Mouse (Mus musculus): ENCODE measurements at regions not wholly inside any gene's neighbourhood (a gene's known extent, or its start where the extent isn't known, plus 50 kb on each side); places are given as distances from the start of the nearest gene placed in this dataset.

GRCm38 (mm10) chr16:55521421-55521971, 223.7 kb upstream of the Zpld1 start:
- H3K4me3 ChIP-seq (ENCODE audit: low read depth, low read length): no peak overlapping the region
- WGBS: 92% methylated on average over 6 of the region's 6 CpGs

GRCm38 (mm10) chr16:55520077-55520476, 222.3 kb upstream of the Zpld1 start:
- Histone ChIP-seq H3K9me3 (replicated peaks; ENCODE audit: control insufficient read depth, low read length) (no peaks in the 10 kb centered on the region), H3K9ac (replicated peaks; ENCODE audit: low read length) (no peak overlapping the region), H3K27ac (replicated peaks; ENCODE audit: low read depth, low read length) (no peak overlapping the region), H3K4me2 (ENCODE audit: low read depth, low read length) (no peak overlapping the region), H3K36me3 (replicated peaks; ENCODE audit: control insufficient read depth, insufficient read depth, low read depth, low read length) (no peaks in the 10 kb centered on the region), H3K4me3 (ENCODE audit: low read depth, low read length) (no peak overlapping the region), H3K27me3 (ENCODE audit: control insufficient read depth, insufficient read depth, low read length) (no peaks in the 10 kb centered on the region), H3K4me1 (ENCODE audit: control insufficient read depth, insufficient read depth, low read length) (no peaks in the 10 kb centered on the region)
- WGBS: 87% methylated on average over 6 of the region's 6 CpGs
- no peak for DNase-seq (ENCODE audit: low spot score)
- no peak for ATAC-seq (replicated peaks; ENCODE audit: insufficient number of reproducible peaks, low FRiP score, low TSS enrichment, low read depth)

More at GRCm38 (mm10) chr16:55521421-55521971, 223.7 kb upstream of the Zpld1 start:
- H3K9me3 ChIP-seq (replicated peaks; ENCODE audit: control insufficient read depth, low read length): no peaks in the 10 kb centered on the region
- no peak overlapping the region for H3K4me2 ChIP-seq (ENCODE audit: low read depth, low read length)
- H3K27ac ChIP-seq (replicated peaks; ENCODE audit: low read depth, low read length): no peak overlapping the region
- no peaks in the 10 kb centered on the region for H3K36me3 ChIP-seq (replicated peaks; ENCODE audit: control insufficient read depth, insufficient read depth, low read depth, low read length)
- DNase-seq (ENCODE audit: low spot score) (no peak), ATAC-seq (replicated peaks; ENCODE audit: insufficient number of reproducible peaks, low FRiP score, low TSS enrichment, low read depth) (no peak)
- no peak overlapping the region for H3K9ac ChIP-seq (replicated peaks; ENCODE audit: low read length)
- no peaks in the 10 kb centered on the region for H3K27me3 ChIP-seq (ENCODE audit: control insufficient read depth, insufficient read depth, low read length)
- H3K4me1 ChIP-seq (ENCODE audit: control insufficient read depth, insufficient read depth, low read length): no peaks in the 10 kb centered on the region

GRCm38 (mm10) chr16:55519646-55520045, 221.9 kb upstream of the Zpld1 start:
- no peak overlapping the region for H3K4me2 ChIP-seq (ENCODE audit: low read depth, low read length)
- DNase-seq (ENCODE audit: low spot score) (no peak), ATAC-seq (replicated peaks; ENCODE audit: insufficient number of reproducible peaks, low FRiP score, low TSS enrichment, low read depth) (no peak)
- 82% methylated on average over 1 of the region's 1 CpGs for WGBS
- H3K4me3 ChIP-seq (ENCODE audit: low read depth, low read length): no peak overlapping the region
- H3K9me3 ChIP-seq (replicated peaks; ENCODE audit: control insufficient read depth, low read length): no peaks in the 10 kb centered on the region
- no peaks in the 10 kb centered on the region for H3K4me1 ChIP-seq (ENCODE audit: control insufficient read depth, insufficient read depth, low read length)
- no peak overlapping the region for H3K9ac ChIP-seq (replicated peaks; ENCODE audit: low read length)
- no peaks in the 10 kb centered on the region for H3K36me3 ChIP-seq (replicated peaks; ENCODE audit: control insufficient read depth, insufficient read depth, low read depth, low read length)
- no peaks in the 10 kb centered on the region for H3K27me3 ChIP-seq (ENCODE audit: control insufficient read depth, insufficient read depth, low read length)
- no peak overlapping the region for H3K27ac ChIP-seq (replicated peaks; ENCODE audit: low read depth, low read length)

- no peak overlapping the region for H3K9ac ChIP-seq (replicated peaks; ENCODE audit: low read length)
- no peaks in the 10 kb centered on the region for H3K4me1 ChIP-seq (ENCODE audit: control insufficient read depth, insufficient read depth, low read length)
- WGBS: 86% methylated on average over 4 of the region's 4 CpGs
- H3K27ac ChIP-seq (replicated peaks; ENCODE audit: low read depth, low read length): no peak overlapping the region
- ATAC-seq (replicated peaks; ENCODE audit: insufficient number of reproducible peaks, low FRiP score, low TSS enrichment, low read depth): no peak
- no peaks in the 10 kb centered on the region for H3K36me3 ChIP-seq (replicated peaks; ENCODE audit: control insufficient read depth, insufficient read depth, low read depth, low read length)
- DNase-seq (ENCODE audit: low spot score): no peak
- H3K9me3 ChIP-seq (replicated peaks; ENCODE audit: control insufficient read depth, low read length): no peaks in the 10 kb centered on the region
- no peak overlapping the region for H3K4me2 ChIP-seq (ENCODE audit: low read depth, low read length)
- no peak overlapping the region for H3K4me3 ChIP-seq (ENCODE audit: low read depth, low read length)
- H3K27me3 ChIP-seq (ENCODE audit: control insufficient read depth, insufficient read depth, low read length): no peaks in the 10 kb centered on the region
Measured at GRCm38 (mm10) chr16:55516994-55517393, 219.2 kb upstream of the Zpld1 start.

GRCm38 (mm10) chr16:55515228-55515696, 217.5 kb upstream of the Zpld1 start:
- ATAC-seq (replicated peaks; ENCODE audit: insufficient number of reproducible peaks, low FRiP score, low TSS enrichment, low read depth): peak; percentile 52
- Histone ChIP-seq H3K9ac (replicated peaks; ENCODE audit: low read length) (peak overlapping the region; percentile 32; the same call in 1 of the 2 replicates), H3K4me1 (ENCODE audit: control insufficient read depth, insufficient read depth, low read length) (no peaks in the 10 kb centered on the region)

GRCm38 (mm10) chr16:55514448-55515200, 216.8 kb upstream of the Zpld1 start:
- 86% methylated on average over 6 of the region's 6 CpGs for WGBS
- no peak overlapping the region for H3K4me3 ChIP-seq (ENCODE audit: low read depth, low read length)
- H3K4me2 ChIP-seq (ENCODE audit: low read depth, low read length): peak overlapping the region; percentile 13
- no peaks in the 10 kb centered on the region for H3K27me3 ChIP-seq (ENCODE audit: control insufficient read depth, insufficient read depth, low read length)
- H3K4me1 ChIP-seq (ENCODE audit: control insufficient read depth, insufficient read depth, low read length): no peaks in the 10 kb centered on the region
- H3K36me3 ChIP-seq (replicated peaks; ENCODE audit: control insufficient read depth, insufficient read depth, low read depth, low read length): no peaks in the 10 kb centered on the region
- H3K9me3 ChIP-seq (replicated peaks; ENCODE audit: control insufficient read depth, low read length): no peaks in the 10 kb centered on the region
- DNase-seq (ENCODE audit: low spot score): no peak
- no peak overlapping the region for H3K27ac ChIP-seq (replicated peaks; ENCODE audit: low read depth, low read length)
- H3K9ac ChIP-seq (replicated peaks; ENCODE audit: low read length): no peak overlapping the region
- ATAC-seq (replicated peaks; ENCODE audit: insufficient number of reproducible peaks, low FRiP score, low TSS enrichment, low read depth): no peak

More at GRCm38 (mm10) chr16:55515228-55515696, 217.5 kb upstream of the Zpld1 start:
- H3K27me3 ChIP-seq (ENCODE audit: control insufficient read depth, insufficient read depth, low read length): no peaks in the 10 kb centered on the region
- no peak overlapping the region for H3K27ac ChIP-seq (replicated peaks; ENCODE audit: low read depth, low read length)
- H3K36me3 ChIP-seq (replicated peaks; ENCODE audit: control insufficient read depth, insufficient read depth, low read depth, low read length): no peaks in the 10 kb centered on the region
- H3K4me2 ChIP-seq (ENCODE audit: low read depth, low read length): peak overlapping the region; percentile 13
- 38% methylated on average over 16 of the region's 16 CpGs for WGBS
- no peaks in the 10 kb centered on the region for H3K9me3 ChIP-seq (replicated peaks; ENCODE audit: control insufficient read depth, low read length)
- H3K4me3 ChIP-seq (ENCODE audit: low read depth, low read length): no peak overlapping the region
- no peak for DNase-seq (ENCODE audit: low spot score)

GRCm38 (mm10) chr16:55504796-55505413, 207.1 kb upstream of the Zpld1 start:
- 76% methylated on average over 6 of the region's 6 CpGs for WGBS
- no peak overlapping the region for H3K4me3 ChIP-seq (ENCODE audit: low read depth, low read length)
- H3K4me1 ChIP-seq (ENCODE audit: control insufficient read depth, insufficient read depth, low read length): no peaks in the 10 kb centered on the region
- H3K27ac ChIP-seq (replicated peaks; ENCODE audit: low read depth, low read length): no peak overlapping the region
- ATAC-seq (replicated peaks; ENCODE audit: insufficient number of reproducible peaks, low FRiP score, low TSS enrichment, low read depth) (no peak), DNase-seq (ENCODE audit: low spot score) (no peak)
- no peaks in the 10 kb centered on the region for H3K36me3 ChIP-seq (replicated peaks; ENCODE audit: control insufficient read depth, insufficient read depth, low read depth, low read length)
- H3K4me2 ChIP-seq (ENCODE audit: low read depth, low read length): no peak overlapping the region
- H3K9me3 ChIP-seq (replicated peaks; ENCODE audit: control insufficient read depth, low read length): no peaks in the 10 kb centered on the region
- H3K27me3 ChIP-seq (ENCODE audit: control insufficient read depth, insufficient read depth, low read length): no peaks in the 10 kb centered on the region
- H3K9ac ChIP-seq (replicated peaks; ENCODE audit: low read length): no peak overlapping the region

- ATAC-seq (replicated peaks; ENCODE audit: insufficient number of reproducible peaks, low FRiP score, low TSS enrichment, low read depth) (no peak), DNase-seq (ENCODE audit: low spot score) (no peak)
- 62% methylated on average over 3 of the region's 3 CpGs for WGBS
- Histone ChIP-seq H3K36me3 (replicated peaks; ENCODE audit: control insufficient read depth, insufficient read depth, low read depth, low read length) (no peaks in the 10 kb centered on the region), H3K9me3 (replicated peaks; ENCODE audit: control insufficient read depth, low read length) (no peaks in the 10 kb centered on the region), H3K27ac (replicated peaks; ENCODE audit: low read depth, low read length) (no peak overlapping the region), H3K4me1 (ENCODE audit: control insufficient read depth, insufficient read depth, low read length) (no peaks in the 10 kb centered on the region), H3K4me3 (ENCODE audit: low read depth, low read length) (no peak overlapping the region), H3K27me3 (ENCODE audit: control insufficient read depth, insufficient read depth, low read length) (no peaks in the 10 kb centered on the region), H3K4me2 (ENCODE audit: low read depth, low read length) (no peak overlapping the region), H3K9ac (replicated peaks; ENCODE audit: low read length) (no peak overlapping the region)
Measured at GRCm38 (mm10) chr16:55504274-55504673, 206.5 kb upstream of the Zpld1 start.
